12 mouse cellular contexts compared by ENCODE assay signal in the genomic region with DNA sequence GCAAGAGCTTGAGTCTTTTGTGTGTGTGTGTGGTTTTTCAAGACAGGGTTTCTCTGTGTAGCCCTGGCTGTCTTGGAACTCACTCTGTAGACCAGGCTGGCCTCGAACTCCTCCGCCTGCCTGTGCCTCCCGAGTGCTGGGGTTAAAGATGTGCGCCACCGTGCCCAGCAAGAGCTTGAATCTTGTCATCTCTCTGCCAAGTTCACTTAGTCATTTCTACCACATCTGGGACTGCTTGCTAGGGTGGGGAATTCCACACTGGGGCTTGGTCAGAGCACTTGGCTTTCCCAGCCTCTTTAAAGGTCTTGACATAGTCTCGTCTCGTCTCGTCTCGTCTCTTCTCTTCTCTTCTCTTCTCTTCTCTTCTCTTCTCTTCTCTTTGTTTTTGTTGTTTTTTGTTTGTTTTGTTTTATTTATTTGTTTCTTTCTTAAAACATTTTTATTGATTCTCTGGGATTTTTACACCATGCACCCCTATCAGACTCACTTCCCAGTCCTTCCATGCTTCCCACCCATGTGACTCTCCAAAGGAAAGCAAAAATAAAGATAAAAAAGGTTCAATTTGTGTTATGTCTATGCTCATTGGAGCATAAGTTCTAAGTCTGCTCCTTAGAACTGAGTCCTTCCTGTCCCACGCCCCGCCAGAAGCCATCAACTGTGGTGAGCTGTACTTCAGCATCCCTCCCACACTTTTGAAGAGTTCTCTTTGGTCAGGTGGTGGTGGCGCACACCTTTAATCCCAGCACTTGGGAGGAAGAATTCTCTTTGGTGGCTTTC. TPM values are rescaled to one million over a fixed set of nuclear protein-coding genes. Genes with fewer than 3 reads are reported as not detected.
DNase-seq lines count a peak whose midpoint lies in the region; ATAC-seq and TF ChIP-seq lines count a peak whose summit lies in the region.
"Had no signal": no experiment of that assay in that cellular context is flagged by ENCODE, and none has a peak within 500 bp of the region (broad histone marks: within the 10 kb centered on the region; RNA-seq: fewer than 3 reads in every experiment).

No protein-coding gene starts in this region.

- 84% methylated on average over 12 of the region's 12 CpGs for WGBS in kidney, adult 2 months
- WGBS in kidney, embryonic 16.5 days, result 83% methylated on average over 12 of the region's 12 CpGs
- WGBS in liver, embryonic 13.5 days (ENCODE audit: insufficient replicate concordance), result 81% methylated on average over 12 of the region's 12 CpGs

- H3K27me3 ChIP-seq in kidney, adult 2 months (replicated peaks; ENCODE audit: control insufficient read depth, insufficient read depth, low read length), result no peaks in the 10 kb centered on the region
- H3K27me3 ChIP-seq in kidney, embryonic 16.5 days (ENCODE audit: insufficient read depth, low read length), result no peaks in the 10 kb centered on the region
- no peaks in the 10 kb centered on the region for H3K27me3 ChIP-seq in liver, embryonic 13.5 days
- H3K27me3 ChIP-seq: embryonic facial prominence, embryonic 12.5 days; neural tube, embryonic 12.5 days had no signal

- no peak for DNase-seq in kidney, adult 2 months
- peak; percentile 67 for DNase-seq in NIH3T3 (ENCODE audit: low read depth)
- DNase-seq in liver, embryonic 13.5 days, result no peak
- DNase-seq in thymus, postnatal 25 days, result peak; percentile 48
- DNase-seq in left cerebral cortex, adult 8-10 months (ENCODE audit: low spot score in 2 of 2), result no peak
- no peak for DNase-seq in adrenal gland, postnatal 10 days
- DNase-seq in frontal cortex, postnatal 10 days (ENCODE audit: low spot score in 2 of 2), result no peak
- DNase-seq: kidney, adult 9 months; lung, postnatal 36 days had no signal

- H3K36me3 ChIP-seq in kidney, adult 2 months (ENCODE audit: control insufficient read depth, insufficient read depth, low read length), result no peaks in the 10 kb centered on the region
- peaks cover 7% of the 10 kb centered on the region; the same call in 1 of the 2 replicates for H3K36me3 ChIP-seq in kidney, embryonic 16.5 days (ENCODE audit: insufficient read depth, low read length)
- peaks cover 53% of the 10 kb centered on the region for H3K36me3 ChIP-seq in liver, embryonic 13.5 days
- H3K36me3 ChIP-seq: embryonic facial prominence, embryonic 12.5 days had no signal

- ATAC-seq in kidney, embryonic 16.5 days (ENCODE audit: low FRiP score, low TSS enrichment), result no peak
- peak; percentile 53 for ATAC-seq in liver, embryonic 13.5 days (ENCODE audit: low read depth)

- H3K27ac ChIP-seq in kidney, adult 2 months (ENCODE audit: insufficient read depth, low read depth, low read length), result 0 out of 2 replicates have a peak overlapping the region, but pooled peaks have one; percentile 39
- no peak overlapping the region for H3K27ac ChIP-seq in kidney, embryonic 16.5 days (ENCODE audit: low read length)
- H3K27ac ChIP-seq in liver, embryonic 13.5 days, result peak overlapping the region; percentile 92
- H3K27ac ChIP-seq: embryonic facial prominence, embryonic 12.5 days; neural tube, embryonic 12.5 days had no signal

- no peaks in the 10 kb centered on the region; the same call in 1 of the 2 replicates for H3K4me1 ChIP-seq in kidney, adult 2 months (ENCODE audit: control insufficient read depth, insufficient read depth, low read length)
- H3K4me1 ChIP-seq in kidney, embryonic 16.5 days (ENCODE audit: insufficient read depth, low read length), result no peaks in the 10 kb centered on the region; the same call in none of the 2 replicates
- H3K4me1 ChIP-seq in liver, embryonic 13.5 days (replicated peaks), result peaks cover 71% of the 10 kb centered on the region

- no peak for TF ChIP-seq CTCF in kidney, adult 2 months (conservative IDR thresholded peaks at IDR 0.05; ENCODE audit: insufficient read depth, insufficient read length, low read depth, low read length)

- no peak overlapping the region for H3K9ac ChIP-seq in kidney, embryonic 16.5 days (replicated peaks; ENCODE audit: low read length)
- H3K9ac ChIP-seq in liver, embryonic 13.5 days, result peak overlapping the region; percentile 47; the same call in 1 of the 2 replicates
- H3K9ac ChIP-seq: embryonic facial prominence, embryonic 12.5 days; neural tube, embryonic 12.5 days had no signal

- H3K4me3 ChIP-seq in kidney, adult 2 months (ENCODE audit: insufficient read depth, low read depth, low read length), result no peak overlapping the region
- no peak overlapping the region for H3K4me3 ChIP-seq in kidney, embryonic 16.5 days (ENCODE audit: low read length)
- 0 out of 2 replicates have a peak overlapping the region, but pooled peaks have one; percentile 10 for H3K4me3 ChIP-seq in liver, embryonic 13.5 days (replicated peaks)
- H3K4me3 ChIP-seq: embryonic facial prominence, embryonic 12.5 days; neural tube, embryonic 12.5 days had no signal

- no peak for TF ChIP-seq POLR2A in kidney, adult 2 months (IDR thresholded peaks at IDR 0.05; ENCODE audit: low read depth, low read length)

- no peak overlapping the region for H3K4me2 ChIP-seq in kidney, embryonic 16.5 days (replicated peaks; ENCODE audit: low read depth, low read length)
- H3K4me2 ChIP-seq in liver, embryonic 13.5 days, result peak overlapping the region; percentile 58
- H3K4me2 ChIP-seq: embryonic facial prominence, embryonic 12.5 days; neural tube, embryonic 12.5 days had no signal

- peaks cover 6% of the 10 kb centered on the region; the same call in 1 of the 2 replicates for H3K9me3 ChIP-seq in kidney, embryonic 16.5 days (ENCODE audit: low read length)
- peaks cover 22% of the 10 kb centered on the region for H3K9me3 ChIP-seq in liver, embryonic 13.5 days (replicated peaks)
- H3K9me3 ChIP-seq: embryonic facial prominence, embryonic 12.5 days; neural tube, embryonic 12.5 days had no signal

RNA-seq across cellular contexts. Expression of gene H2-T24, which starts 19.1 kb away (rescaled TPM):
- 3.5 and 5.4 TPM in 2 replicates for polyA plus RNA-seq in kidney, adult 2 months (2012; rRNA removed)
- polyA plus RNA-seq in kidney, embryonic 16.5 days (2015; fragmentation: Nextera tagmentation; extraction: Ambion mirVana), result 2.2 and 3.1 TPM in 2 replicates
- polyA plus RNA-seq in liver, embryonic 13.5 days (2015; fragmentation: Nextera tagmentation; extraction: Ambion mirVana), result 5.2 and 5.7 TPM in 2 replicates
- 1 to 10 TPM; 1.1 to 3.3 (median 1.6) TPM for total RNA-seq in left cerebral cortex, adult 8-10 months (2022)
- total RNA-seq in adrenal gland, postnatal 10 days (2021), result 1 to 10 TPM; 2.9 to 3.9 TPM

RNA-seq across cellular contexts. Expression of gene Prr3, which starts 21.3 kb away (rescaled TPM):
- polyA plus RNA-seq in kidney, adult 2 months (2012; rRNA removed), result 18.5 and 19.0 TPM in 2 replicates
- 46.6 and 47.9 TPM in 2 replicates for polyA plus RNA-seq in kidney, embryonic 16.5 days (2015; fragmentation: Nextera tagmentation; extraction: Ambion mirVana)
- 8.3 and 8.7 TPM in 2 replicates for polyA plus RNA-seq in liver, embryonic 13.5 days (2015; fragmentation: Nextera tagmentation; extraction: Ambion mirVana)
- total RNA-seq in left cerebral cortex, adult 8-10 months (2022), result 10 to 100 TPM; 35.3 to 44.5 (median 38.4) TPM
- total RNA-seq in adrenal gland, postnatal 10 days (2021), result 10 to 100 TPM; 16.7 to 28.8 TPM

RNA-seq across cellular contexts. Expression of gene Gnl1, which starts 21.7 kb away (rescaled TPM):
- 20.5 and 23.8 TPM in 2 replicates for polyA plus RNA-seq in kidney, adult 2 months (2012; rRNA removed)
- polyA plus RNA-seq in kidney, embryonic 16.5 days (2015; fragmentation: Nextera tagmentation; extraction: Ambion mirVana), result 55.7 and 57.8 TPM in 2 replicates
- 14.6 and 15.2 TPM in 2 replicates for polyA plus RNA-seq in liver, embryonic 13.5 days (2015; fragmentation: Nextera tagmentation; extraction: Ambion mirVana)
- total RNA-seq in left cerebral cortex, adult 8-10 months (2022), result 100 to 1,000 TPM; 180 to 196 (median 184) TPM
- 10 to 100 TPM; 41.5 to 42.9 TPM for total RNA-seq in adrenal gland, postnatal 10 days (2021)

RNA-seq across cellular contexts. Expression of gene H2-T23, which starts 31.3 kb away (rescaled TPM):
- polyA plus RNA-seq in kidney, adult 2 months (2012; rRNA removed), result 174 and 175 TPM in 2 replicates
- 4.5 and 5.9 TPM in 2 replicates for polyA plus RNA-seq in kidney, embryonic 16.5 days (2015; fragmentation: Nextera tagmentation; extraction: Ambion mirVana)
- polyA plus RNA-seq in liver, embryonic 13.5 days (2015; fragmentation: Nextera tagmentation; extraction: Ambion mirVana), result 23.1 and 24.0 TPM in 2 replicates
- total RNA-seq in left cerebral cortex, adult 8-10 months (2022), result 10 to 100 TPM; 15.9 to 25.5 (median 21.3) TPM
- total RNA-seq in adrenal gland, postnatal 10 days (2021), result 10 to 100 TPM; 55.7 to 82.7 TPM

RNA-seq across cellular contexts. Expression of gene Abcf1, which starts 31.7 kb away (rescaled TPM):
- 59.4 and 63.6 TPM in 2 replicates for polyA plus RNA-seq in kidney, adult 2 months (2012; rRNA removed)
- polyA plus RNA-seq in kidney, embryonic 16.5 days (2015; fragmentation: Nextera tagmentation; extraction: Ambion mirVana), result 80.7 and 95.8 TPM in 2 replicates
- polyA plus RNA-seq in liver, embryonic 13.5 days (2015; fragmentation: Nextera tagmentation; extraction: Ambion mirVana), result 81.3 and 110 TPM in 2 replicates
- 10 to 100 TPM; 60.6 to 75.4 (median 65.0) TPM for total RNA-seq in left cerebral cortex, adult 8-10 months (2022)
- total RNA-seq in adrenal gland, postnatal 10 days (2021), result 10 to 100 TPM; 72.7 to 78.3 TPM

Comparison
In these comparisons a context has a peak if more than half of its experiments do, and no peak if none do; other contexts are left out.
1. DNase-seq: peak in NIH3T3 (single experiment) and thymus, postnatal 25 days (single experiment); none in kidney, adult 2 months (single experiment), liver, embryonic 13.5 days (single experiment), left cerebral cortex, adult 8-10 months (0 of 2), adrenal gland, postnatal 10 days (single experiment) and frontal cortex, postnatal 10 days (0 of 2).